Mouse (Mus musculus): ENCODE data around the gene Rbpj.

Gene Rbpj

DNA sequence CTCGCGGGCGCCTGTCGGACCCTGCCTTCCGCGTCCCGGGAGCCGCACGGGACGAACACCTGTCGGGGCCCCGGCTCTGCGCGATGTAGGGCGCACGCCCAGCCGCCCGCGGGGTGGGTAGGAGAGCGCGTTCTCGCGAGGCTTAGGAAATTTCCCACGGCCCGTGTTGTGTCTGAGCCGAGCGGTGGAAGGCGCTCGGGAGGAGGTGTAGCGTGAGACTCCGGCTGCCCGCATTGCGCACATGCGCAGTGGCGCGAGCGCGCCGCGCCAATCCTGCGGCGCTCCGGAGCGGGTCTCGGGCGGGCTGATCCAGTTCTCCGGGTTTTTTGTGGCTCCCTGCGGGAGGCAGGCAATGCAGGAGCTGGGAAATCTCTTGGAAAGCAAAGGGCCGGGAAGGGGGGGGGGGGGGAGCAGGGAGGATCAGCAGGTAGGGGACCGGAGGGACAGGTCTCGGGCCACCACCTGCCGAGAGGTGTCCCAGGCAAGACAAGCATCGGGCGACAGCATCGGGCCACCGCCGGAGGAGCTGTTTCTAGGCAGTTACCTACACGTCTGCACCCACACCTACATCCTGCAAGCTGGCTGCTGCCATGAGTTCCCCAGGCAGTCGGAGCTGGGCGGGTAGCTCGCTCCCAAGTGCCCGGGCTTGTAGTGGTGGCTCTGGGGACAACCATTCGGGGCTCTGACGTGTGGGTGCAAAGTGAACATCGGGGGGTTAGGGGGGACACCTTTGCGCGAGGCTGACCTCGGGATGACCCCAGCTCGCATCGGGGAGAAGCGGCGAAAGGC lies 123.4 kb downstream of the Rbpj start:
- in situ Hi-C loops (cut with MboI; ENCODE audit: low sequenced_read_pairs), result no loop called here

DNA sequence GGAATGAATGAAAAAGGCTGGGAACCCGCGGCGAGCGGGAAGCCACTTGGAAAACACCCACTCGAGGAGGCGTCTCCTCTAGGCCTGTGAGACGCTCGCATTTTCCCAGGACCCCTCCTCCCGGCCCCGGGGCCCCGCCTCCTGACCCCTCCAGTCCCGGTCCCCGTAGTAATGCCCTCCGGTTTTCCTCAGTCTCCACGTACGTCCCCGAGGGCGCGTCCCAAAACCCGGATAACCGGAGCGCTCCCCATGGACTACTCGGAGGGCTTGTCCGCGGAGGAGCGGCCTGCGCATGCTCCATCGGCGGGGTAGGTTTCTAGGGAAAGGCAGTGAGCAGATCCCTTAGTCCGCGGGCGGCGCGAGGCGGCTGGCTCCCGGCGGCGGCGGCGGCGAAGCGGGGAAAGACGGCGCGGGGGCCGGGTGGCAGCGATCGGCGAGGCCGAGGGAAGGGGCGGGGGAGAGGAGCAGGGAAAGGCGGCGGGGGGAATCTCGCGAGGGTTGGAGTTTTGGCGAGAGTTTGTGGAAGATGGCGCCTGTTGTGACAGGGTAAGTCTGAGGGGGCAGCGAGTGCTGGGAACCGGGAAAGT lies 124.3 kb downstream of the Rbpj start:
- in situ Hi-C loops (cut with MboI; ENCODE audit: low sequenced_read_pairs), result loop anchor here (5.0 kb wide), 1 partner anchor 233 kb away; no protein-coding TSS in a partner anchor

GRCm38 (mm10) chr5:53590875-53591682 lies 125.1 kb downstream of the Rbpj start:
- in situ Hi-C loops (cut with MboI; ENCODE audit: low sequenced_read_pairs), result loop anchor here (5.0 kb wide), 1 partner anchor 234 kb away; no protein-coding TSS in a partner anchor

- in situ Hi-C loops (cut with MboI; ENCODE audit: low sequenced_read_pairs), result loop anchor here (5.0 kb wide), 1 partner anchor 234 kb away; no protein-coding TSS in a partner anchor
Measured at GRCm38 (mm10) chr5:53591683-53592050, 125.7 kb downstream of the Rbpj start.

DNA sequence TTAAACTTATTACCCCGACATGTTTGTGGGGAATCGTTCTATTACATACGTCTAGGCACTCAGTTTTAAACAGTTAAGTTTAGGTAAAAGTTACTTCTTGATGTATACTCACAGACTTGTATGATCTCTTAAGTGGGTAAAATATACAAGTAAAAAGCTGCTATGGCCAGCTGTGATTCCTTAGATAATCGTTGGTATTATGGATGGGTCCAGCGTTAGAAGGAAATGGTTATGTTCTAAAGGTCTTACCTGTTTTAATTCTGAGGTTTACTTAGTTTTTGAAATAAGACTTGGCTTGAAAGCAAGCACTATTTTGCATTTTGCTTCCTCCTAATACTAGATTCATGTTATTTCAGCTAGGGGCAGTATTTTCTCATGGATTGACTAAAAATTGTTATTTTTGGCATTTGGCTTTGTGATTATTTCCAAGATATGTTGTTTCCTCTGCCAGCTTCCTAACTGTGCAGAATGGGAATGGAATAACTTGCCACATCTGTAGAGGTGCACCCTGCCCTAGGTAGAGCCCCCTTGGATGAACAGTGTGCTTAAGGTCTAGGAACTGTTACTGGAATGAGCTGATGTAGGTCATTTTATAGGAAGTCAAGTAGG lies 127.2 kb downstream of the Rbpj start:
- in situ Hi-C loops (cut with MboI; ENCODE audit: low sequenced_read_pairs), result loop anchor here (5.0 kb wide), 1 partner anchor 236 kb away; no protein-coding TSS in a partner anchor

DNA sequence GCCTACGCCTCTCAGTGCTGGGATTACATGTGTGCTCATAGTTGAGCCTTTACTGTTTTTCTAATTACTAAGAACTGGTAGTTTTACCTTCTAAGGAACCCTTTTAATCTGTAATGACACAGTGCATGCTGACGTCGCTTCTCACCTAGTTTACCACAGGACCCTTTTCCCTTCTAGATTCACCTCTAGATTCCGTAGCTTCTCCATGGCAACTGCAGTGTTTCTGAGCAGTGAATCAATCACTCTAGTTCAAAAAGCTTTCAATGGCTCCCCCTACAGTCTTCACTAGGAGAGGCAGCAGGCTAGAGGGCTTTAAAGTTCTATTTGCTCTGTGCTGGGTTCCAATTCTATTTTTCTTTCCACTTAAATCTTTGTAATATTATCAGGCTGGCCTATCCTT lies 128.3 kb downstream of the Rbpj start:
- in situ Hi-C loops (cut with MboI; ENCODE audit: low sequenced_read_pairs), result loop anchor here (5.0 kb wide), 1 partner anchor 237 kb away; no protein-coding TSS in a partner anchor

DNA sequence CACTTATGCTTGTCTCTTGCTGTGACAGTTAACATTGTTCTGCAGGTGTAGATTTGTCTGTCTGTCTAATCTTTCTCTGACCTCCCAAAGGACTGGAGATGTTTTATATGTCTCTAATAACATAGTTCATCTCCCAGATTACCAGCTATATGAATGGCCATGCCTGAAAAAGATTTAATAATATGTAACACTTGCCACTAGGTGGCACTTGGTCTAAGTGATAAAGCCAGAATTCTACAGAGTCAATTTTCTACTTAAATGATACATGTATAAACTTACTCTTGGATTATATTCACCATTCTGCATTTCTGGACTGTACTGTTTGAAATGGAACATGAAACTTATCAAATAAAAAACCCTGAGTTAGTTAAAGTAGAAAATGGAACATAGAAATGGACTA lies 132.6 kb downstream of the Rbpj start:
- in situ Hi-C loops (cut with MboI; ENCODE audit: low sequenced_read_pairs), result no loop called here

- in situ Hi-C loops (cut with MboI; ENCODE audit: low sequenced_read_pairs), result no loop called here
Measured at GRCm38 (mm10) chr5:53599116-53599515, 133.2 kb downstream of the Rbpj start.

GRCm38 (mm10) chr5:53602194-53602593 lies 136.2 kb downstream of the Rbpj start:
- in situ Hi-C loops (cut with MboI; ENCODE audit: low sequenced_read_pairs), result no loop called here

- in situ Hi-C loops (cut with MboI; ENCODE audit: low sequenced_read_pairs), result no loop called here
Measured at GRCm38 (mm10) chr5:53605450-53605849, 139.5 kb downstream of the Rbpj start.

DNA sequence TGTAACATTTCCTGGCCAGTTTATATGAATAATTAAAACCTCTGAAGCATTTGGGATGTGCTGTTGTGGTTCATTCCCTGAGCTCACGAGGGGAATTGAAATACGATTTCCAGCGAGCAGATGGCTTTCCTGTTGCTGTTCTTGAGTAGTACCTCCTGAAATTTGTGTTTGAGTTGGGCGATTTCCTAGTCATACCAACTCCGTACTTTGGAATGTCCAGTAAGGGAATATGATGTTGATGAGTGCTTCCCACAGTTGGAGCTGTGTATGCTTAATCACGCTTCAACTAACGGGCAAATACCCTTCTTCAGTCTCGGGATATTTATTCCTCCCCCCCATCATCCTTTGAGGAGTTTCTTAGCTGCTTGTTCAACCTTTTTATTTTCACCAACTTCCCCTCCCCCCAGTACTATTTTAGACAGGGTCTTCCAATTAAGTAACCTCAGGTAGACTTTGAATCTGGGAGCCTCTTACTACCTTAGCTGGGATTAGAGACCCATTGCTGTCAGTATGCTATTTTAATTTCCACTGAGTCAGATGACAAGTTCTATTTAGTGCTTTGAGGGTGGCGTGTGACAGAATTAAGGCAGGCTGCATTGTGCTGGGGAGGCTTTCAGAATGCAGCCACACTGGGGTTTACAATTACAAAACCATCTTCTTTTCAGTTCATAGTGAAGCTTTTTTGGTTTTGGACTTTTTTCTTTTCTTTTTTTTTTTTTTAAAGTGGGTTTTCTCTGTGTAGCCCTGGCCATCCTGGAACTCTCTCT lies 141.5 kb downstream of the Rbpj start:
- in situ Hi-C loops (cut with MboI; ENCODE audit: low sequenced_read_pairs), result no loop called here

- in situ Hi-C loops (cut with MboI; ENCODE audit: low sequenced_read_pairs), result no loop called here
Measured at GRCm38 (mm10) chr5:53618844-53619243, 152.9 kb downstream of the Rbpj start.

DNA sequence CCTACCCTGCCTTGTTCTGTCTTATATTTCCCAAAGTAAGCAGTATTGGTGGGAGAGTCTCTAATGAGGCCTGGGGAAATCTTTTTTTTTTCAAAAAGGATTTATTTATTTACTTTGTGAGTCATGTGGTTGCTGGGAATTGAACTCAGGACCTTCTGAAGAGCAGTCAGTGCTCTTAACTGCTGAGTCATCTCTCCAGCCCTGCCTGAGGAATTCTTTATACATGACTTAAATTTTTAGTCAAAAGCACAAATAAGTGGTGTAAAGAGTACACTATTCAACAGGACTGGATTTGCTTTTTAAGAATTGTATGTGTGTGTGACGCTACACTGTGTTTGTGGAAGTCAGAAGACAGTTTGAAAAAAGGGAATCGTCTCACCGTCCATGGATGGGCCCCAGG lies 166.1 kb downstream of the Rbpj start:
- in situ Hi-C loops (cut with MboI; ENCODE audit: low sequenced_read_pairs), result loop anchor here (10.0 kb wide), 1 partner anchor 277 kb away; no protein-coding TSS in a partner anchor

DNA sequence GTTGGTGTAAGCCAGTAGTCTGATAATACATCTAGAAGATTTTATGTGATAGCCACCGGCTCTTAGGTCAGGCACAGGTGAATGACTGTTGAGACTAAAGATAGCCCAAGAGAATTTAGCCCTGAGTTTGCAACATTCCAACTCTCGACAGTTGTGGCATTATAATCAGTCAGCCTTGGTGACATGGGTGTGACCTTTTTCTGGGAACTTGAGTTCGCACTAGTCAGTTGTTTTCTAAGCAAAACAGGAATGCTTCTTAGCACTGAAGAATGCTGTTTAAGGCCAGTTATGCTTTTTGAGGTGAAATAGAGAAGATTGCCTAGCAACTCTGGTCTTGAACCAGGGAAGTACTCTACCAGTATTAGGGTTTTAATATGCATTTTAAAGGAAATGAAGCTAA lies 170.8 kb downstream of the Rbpj start:
- in situ Hi-C loops (cut with MboI; ENCODE audit: low sequenced_read_pairs), result loop anchor here (10.0 kb wide), 1 partner anchor 282 kb away; no protein-coding TSS in a partner anchor

- in situ Hi-C loops (cut with MboI; ENCODE audit: low sequenced_read_pairs), result loop anchor here (10.0 kb wide), 1 partner anchor 282 kb away; no protein-coding TSS in a partner anchor
Measured at GRCm38 (mm10) chr5:53637206-53637605, 171.3 kb downstream of the Rbpj start.

GRCm38 (mm10) chr5:53638647-53639046 lies 172.7 kb downstream of the Rbpj start:
- in situ Hi-C loops (cut with MboI; ENCODE audit: low sequenced_read_pairs), result loop anchor here (10.0 kb wide), 1 partner anchor 284 kb away; no protein-coding TSS in a partner anchor

DNA sequence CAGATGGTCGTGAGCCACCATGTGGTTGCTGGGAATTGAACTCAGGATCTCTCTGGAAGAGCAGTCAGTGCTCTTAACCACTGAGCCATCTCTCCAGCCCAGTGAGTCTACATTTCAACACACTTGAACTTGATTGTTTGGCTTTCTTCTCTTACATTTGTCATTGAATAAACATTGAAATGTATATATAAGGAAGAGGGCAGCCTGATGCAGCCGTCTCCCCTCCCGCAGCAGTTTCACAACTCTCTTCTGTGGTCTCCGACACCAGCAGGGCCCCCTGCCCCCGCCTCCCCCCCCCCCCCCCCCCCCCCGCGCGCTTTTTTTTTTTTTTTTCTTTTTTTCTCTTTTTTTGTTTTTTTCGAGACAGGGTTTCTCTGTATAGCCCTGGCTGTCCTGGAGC lies 180.7 kb downstream of the Rbpj start:
- in situ Hi-C loops (cut with MboI; ENCODE audit: low sequenced_read_pairs), result no loop called here

GRCm38 (mm10) chr5:53647358-53647757 lies 181.4 kb downstream of the Rbpj start:
- in situ Hi-C loops (cut with MboI; ENCODE audit: low sequenced_read_pairs), result no loop called here

GRCm38 (mm10) chr5:53656596-53656995 lies 190.6 kb downstream of the Rbpj start:
- in situ Hi-C loops (cut with MboI; ENCODE audit: low sequenced_read_pairs), result no loop called here

- in situ Hi-C loops (cut with MboI; ENCODE audit: low sequenced_read_pairs), result no loop called here
Measured at GRCm38 (mm10) chr5:53657925-53658324, 192.0 kb downstream of the Rbpj start.
